Mouse (Mus musculus): Measurements from ENCODE around the gene Med4. TPM values are rescaled to one million over a fixed set of nuclear protein-coding genes. Genes with fewer than 3 reads are reported as not detected.

Gene Med4
- total RNA-seq (2021) = 10 to 100 TPM; 21.1 to 22.8 TPM

GRCm38 (mm10) chr14:73509765-73510423 lies at the start of gene Med4:
TSS of gene Med4 (plus strand) at chr14:73510025.
- intact Hi-C loops (cut with DNase I) = no loop called here
- DNase-seq = peak; percentile 95 to 99

- no peak for DNase-seq
- intact Hi-C loops (cut with DNase I) = no loop called here
Observed at GRCm38 (mm10) chr14:73460514-73461134, 49.2 kb upstream of the Med4 start.

- intact Hi-C loops (cut with DNase I) = no loop called here
- DNase-seq = no peak
Observed at GRCm38 (mm10) chr14:73462211-73462610, 47.6 kb upstream of the Med4 start.

- DNase-seq = no peak
- intact Hi-C loops (cut with DNase I) = no loop called here
Observed at GRCm38 (mm10) chr14:73467697-73468096, 42.1 kb upstream of the Med4 start.

GRCm38 (mm10) chr14:73469506-73469905 lies 40.3 kb upstream of the Med4 start:
- no peak for DNase-seq
- intact Hi-C loops (cut with DNase I) = no loop called here

- DNase-seq = no peak
- intact Hi-C loops (cut with DNase I) = loop anchor here (5.0 kb wide), 1 partner anchor 68 kb away; no protein-coding TSS in a partner anchor
Observed at GRCm38 (mm10) chr14:73470593-73470992, 39.2 kb upstream of the Med4 start.

- intact Hi-C loops (cut with DNase I) = loop anchor here (5.0 kb wide), 1 partner anchor 70 kb away; no protein-coding TSS in a partner anchor
- no peak for DNase-seq
Observed at GRCm38 (mm10) chr14:73472205-73472604, 37.6 kb upstream of the Med4 start.

GRCm38 (mm10) chr14:73473670-73474460 lies 36.0 kb upstream of the Med4 start:
- intact Hi-C loops (cut with DNase I) = loop anchor here (1.0 to 5.0 kb wide), 3 partner anchors 72 to 151 kb away; partner anchors contain the start of gene Itm2b

GRCm38 (mm10) chr14:73474636-73475093 lies 35.2 kb upstream of the Med4 start:
- intact Hi-C loops (cut with DNase I) = loop anchor here (1.0 to 5.0 kb wide), 5 partner anchors 72 to 367 kb away; partner anchors contain the start of gene Itm2b
- DNase-seq = peak; percentile 59 to 71

More at GRCm38 (mm10) chr14:73473670-73474460, 36.0 kb upstream of the Med4 start:
- peak; percentile 70 to 78 for DNase-seq

GRCm38 (mm10) chr14:73475506-73475905 lies 34.3 kb upstream of the Med4 start:
- peak; percentile 44 to 48 for DNase-seq
- intact Hi-C loops (cut with DNase I) = loop anchor here (2.0 to 5.0 kb wide), 3 partner anchors 153 to 368 kb away; no protein-coding TSS in a partner anchor

GRCm38 (mm10) chr14:73476361-73476934 lies 33.4 kb upstream of the Med4 start:
- intact Hi-C loops (cut with DNase I) = loop anchor here (5.0 kb wide), 2 partner anchors 174 to 369 kb away; no protein-coding TSS in a partner anchor
- DNase-seq = peak in 1 of 2 experiments; percentile 19

GRCm38 (mm10) chr14:73477077-73477476 lies 32.7 kb upstream of the Med4 start:
- intact Hi-C loops (cut with DNase I) = loop anchor here (5.0 kb wide), 2 partner anchors 175 to 370 kb away; no protein-coding TSS in a partner anchor
- no peak for DNase-seq

GRCm38 (mm10) chr14:73478321-73478720 lies 31.5 kb upstream of the Med4 start:
- intact Hi-C loops (cut with DNase I) = loop anchor here (5.0 kb wide), 2 partner anchors 176 to 371 kb away; no protein-coding TSS in a partner anchor
- no peak for DNase-seq

GRCm38 (mm10) chr14:73479771-73480170 lies 30.1 kb upstream of the Med4 start:
- intact Hi-C loops (cut with DNase I) = loop anchor here (2.0 to 5.0 kb wide), 3 partner anchors 23 to 372 kb away; no protein-coding TSS in a partner anchor

GRCm38 (mm10) chr14:73483516-73484229 lies 26.2 kb upstream of the Med4 start:
- DNase-seq = no peak
- intact Hi-C loops (cut with DNase I) = no loop called here

More at GRCm38 (mm10) chr14:73479771-73480170, 30.1 kb upstream of the Med4 start:
- no peak for DNase-seq

GRCm38 (mm10) chr14:73484366-73485110 lies 25.3 kb upstream of the Med4 start:
- intact Hi-C loops (cut with DNase I) = no loop called here

GRCm38 (mm10) chr14:73486641-73487040 lies 23.2 kb upstream of the Med4 start:
- peak in 1 of 2 experiments; percentile 25 for DNase-seq
- intact Hi-C loops (cut with DNase I) = no loop called here

More at GRCm38 (mm10) chr14:73484366-73485110, 25.3 kb upstream of the Med4 start:
- DNase-seq = no peak

GRCm38 (mm10) chr14:73493356-73493755 lies 16.5 kb upstream of the Med4 start:
- no peak for DNase-seq
- intact Hi-C loops (cut with DNase I) = no loop called here

GRCm38 (mm10) chr14:73494122-73494521 lies 15.7 kb upstream of the Med4 start:
- intact Hi-C loops (cut with DNase I) = no loop called here
- DNase-seq = no peak
